Mouse (Mus musculus) Patski (cell line): ENCODE measurements around the gene Ppfia1. TPM values are rescaled to one million over a fixed set of nuclear protein-coding genes. Genes with fewer than 3 reads are reported as not detected.
A peak's percentile ranks its signal among the peaks of the same experiment; 100 is the strongest.

Experiments used
- ATAC-seq: fragments of 100-300 bp; one replicate; pipeline ENCODE4 v1.8.0; 2021
- CTCF ChIA-PET: fragments of 350-600 bp; sonication (Branson Sonifier 250); formaldehyde crosslinking; loops from one replicate; lab custom pipeline; 2022; ENCODE audit warnings: inconsistent platforms; lab: Charles Lee
- POLR2A ChIA-PET: fragments of 350-600 bp; sonication (Branson Sonifier 250); formaldehyde crosslinking; loops from one replicate; lab custom pipeline; 2022; ENCODE audit warnings: antibody characterized with exemption, inconsistent platforms; lab: Charles Lee
- DNase-seq: peaks from one replicate; pipeline ENCODE4 v3.0.0-alpha.2; 2011; ENCODE audit warnings: low read depth, low spot score
- H3K27me3 ChIP-seq: fragments of 371-371 bp; one replicate; pipeline ENCODE4 v1.5.1; 2021
- CTCF ChIP-seq: fragments of 100-300 bp; IDR thresholded peaks from one replicate; pipeline ENCODE4 v1.5.1; 2021
- in situ Hi-C: fragments of 300-500 bp; cut with MboI; formaldehyde crosslinking; loops from 3 replicates; pipeline ENCODE4 v1.11.1; 2018; ENCODE audit warnings: low pct_unique_long_range_greater_than_20kb, mixed read lengths
- polyA plus RNA-seq: library from polyadenylated mRNA; unstranded; gene quantifications from one replicate; pipeline ENCODE4 v1.2.3, GENCODE M21; 2021

The Ppfia1 gene
- polyA plus RNA-seq, 1 experiment from 2014 or later: 73.4 TPM

- H3K27me3 ChIP-seq: no peaks in the 10 kb centered on the region
- CTCF ChIA-PET: interaction anchor here (1.1 kb wide), 1 partner anchor 43 kb away, joined by 3 read pairs; no protein-coding TSS in a partner anchor
- in situ Hi-C loops: no loop called here
- ATAC-seq (no peak), DNase-seq (no peak)
- no peak for TF ChIP-seq CTCF
- POLR2A ChIA-PET: no interaction called here
Observed at GRCm38 (mm10) chr7:144506807-144507206, 46.7 kb downstream of the Ppfia1 start.

DNA sequence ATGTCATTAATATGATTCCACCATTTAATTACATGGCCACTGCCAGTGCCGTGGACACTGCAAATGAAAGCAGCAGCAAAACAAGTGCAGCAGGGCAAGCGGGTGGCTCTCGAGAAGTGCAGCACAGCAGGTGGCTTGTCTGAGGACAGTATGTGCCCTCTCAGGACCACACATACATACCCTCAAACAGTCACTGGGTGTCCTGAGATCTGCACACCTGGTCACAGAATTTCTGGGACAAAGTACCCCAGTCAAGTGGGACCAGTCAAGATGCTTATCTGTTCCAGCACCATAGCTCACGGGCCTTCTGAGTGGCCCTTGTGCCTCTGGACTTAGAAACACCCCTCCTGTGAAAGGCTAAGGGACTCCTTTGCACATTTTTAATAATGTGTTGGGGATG, 49.6 kb downstream of the Ppfia1 start:
- ChIA-PET CTCF (interaction anchor here (0.8 kb wide), 1 partner anchor 47 kb away, joined by 4 read pairs; no protein-coding TSS in a partner anchor), POLR2A (interaction anchor here (0.8 kb wide), 1 partner anchor 12 kb away, joined by 3 read pairs; no protein-coding TSS in a partner anchor)
- DNase-seq (no peak), ATAC-seq (no peak)
- TF ChIP-seq CTCF: no peak
- no peaks in the 10 kb centered on the region for H3K27me3 ChIP-seq
- in situ Hi-C loops: no loop called here

GRCm38 (mm10) chr7:144492931-144493330, 60.6 kb downstream of the Ppfia1 start:
- DNase-seq: no peak
- in situ Hi-C loops: no loop called here
- CTCF ChIA-PET: interaction anchor here (1.1 kb wide), 1 partner anchor 17 kb away, joined by 3 read pairs; no protein-coding TSS in a partner anchor
- no peaks in the 10 kb centered on the region for H3K27me3 ChIP-seq
- POLR2A ChIA-PET: no interaction called here
- ATAC-seq: no peak
- TF ChIP-seq CTCF: no peak

GRCm38 (mm10) chr7:144490201-144490873, 63.2 kb downstream of the Ppfia1 start:
- in situ Hi-C loops: no loop called here
- no peak for ATAC-seq

DNA sequence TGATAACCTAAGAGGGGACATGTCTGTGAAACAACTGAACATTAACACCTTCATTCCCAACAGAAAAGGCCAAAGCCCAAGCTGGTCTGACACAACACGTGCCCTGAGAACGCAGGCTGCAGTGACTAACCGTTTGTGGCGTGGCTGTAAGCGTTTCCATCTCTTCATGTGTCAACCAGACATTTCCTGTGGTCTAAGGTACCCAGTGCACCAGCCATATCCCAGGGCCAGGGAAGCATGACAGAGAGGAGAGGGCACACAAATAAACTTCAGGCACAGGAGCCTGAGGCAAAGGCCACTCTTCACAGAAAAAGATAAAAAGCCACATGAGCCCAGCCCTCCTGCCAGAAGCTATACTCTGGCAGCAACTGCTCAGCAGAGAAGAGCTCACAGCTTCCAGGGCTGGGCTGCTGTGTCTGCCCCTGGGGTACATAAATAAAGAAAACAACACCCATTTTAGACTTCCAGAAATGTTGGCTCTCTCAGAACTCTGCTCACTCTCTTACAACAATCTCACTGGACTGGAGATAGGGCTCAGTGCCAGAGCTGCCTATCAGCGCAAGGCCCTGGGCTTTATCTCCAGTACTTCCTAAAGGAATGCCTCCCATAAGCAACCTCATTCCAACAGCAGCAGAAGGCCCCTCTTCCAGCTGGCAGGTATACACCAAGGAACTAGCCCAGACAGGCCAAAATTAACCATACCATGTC, 64.3 kb downstream of the Ppfia1 start:
- in situ Hi-C loops: no loop called here
- peak; percentile 42 for DNase-seq
- ATAC-seq: peak; percentile 63
- CTCF ChIA-PET: interaction anchor here (1.5 to 1.6 kb wide), 2 partner anchors 9 to 13 kb away, joined by 3 to 4 read pairs; no protein-coding TSS in a partner anchor
- no peaks in the 10 kb centered on the region for H3K27me3 ChIP-seq
- POLR2A ChIA-PET: interaction anchor here (1.1 kb wide), 1 partner anchor 90 kb away, joined by 3 read pairs; no protein-coding TSS in a partner anchor
- TF ChIP-seq CTCF: no peak

More at GRCm38 (mm10) chr7:144490201-144490873, 63.2 kb downstream of the Ppfia1 start:
- no peaks in the 10 kb centered on the region for H3K27me3 ChIP-seq
- ChIA-PET POLR2A (no interaction called here), CTCF (interaction anchor here (0.8 to 1.6 kb wide), 3 partner anchors 10 to 17 kb away, joined by 3 to 4 read pairs (median 3); no protein-coding TSS in a partner anchor)
- TF ChIP-seq CTCF: no peak
- DNase-seq: no peak

DNA sequence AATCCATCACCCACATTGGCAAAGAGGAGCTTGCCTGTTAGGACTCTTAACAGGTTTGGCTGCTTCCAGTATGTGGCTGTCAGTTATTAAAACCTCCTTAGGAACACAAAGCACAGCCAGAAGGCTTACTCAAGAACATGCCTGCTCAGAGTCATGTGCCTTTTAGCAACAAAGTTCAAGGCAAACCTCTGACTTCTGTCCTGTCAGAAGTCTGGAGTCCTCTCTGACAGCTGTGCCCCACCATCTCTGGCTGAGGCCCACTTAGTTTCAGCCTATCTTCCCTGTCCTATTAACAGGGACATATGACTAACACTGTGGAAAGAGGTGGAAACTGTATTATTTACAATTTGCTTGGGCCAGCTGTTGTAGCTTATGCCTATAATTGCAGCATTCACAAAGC, 73.2 kb downstream of the Ppfia1 start:
- no peak for DNase-seq
- CTCF ChIA-PET: interaction anchor here (0.9 kb wide), 1 partner anchor 9 kb away, joined by 3 read pairs; no protein-coding TSS in a partner anchor
- in situ Hi-C loops: no loop called here
- H3K27me3 ChIP-seq: no peaks in the 10 kb centered on the region
- POLR2A ChIA-PET: no interaction called here
- no peak for TF ChIP-seq CTCF
- no peak for ATAC-seq

GRCm38 (mm10) chr7:144479569-144479968, 74.0 kb downstream of the Ppfia1 start:
- no peaks in the 10 kb centered on the region for H3K27me3 ChIP-seq
- DNase-seq (no peak), ATAC-seq (no peak)
- CTCF ChIA-PET: no interaction called here
- POLR2A ChIA-PET: no interaction called here
- no peak for TF ChIP-seq CTCF
- in situ Hi-C loops: no loop called here

- CTCF ChIA-PET: interaction anchor here (1.3 to 1.6 kb wide), 2 partner anchors 17 to 105 kb away, joined by 3 to 4 read pairs; no protein-coding TSS in a partner anchor
Observed at GRCm38 (mm10) chr7:144475741-144476140, 77.8 kb downstream of the Ppfia1 start.

DNA sequence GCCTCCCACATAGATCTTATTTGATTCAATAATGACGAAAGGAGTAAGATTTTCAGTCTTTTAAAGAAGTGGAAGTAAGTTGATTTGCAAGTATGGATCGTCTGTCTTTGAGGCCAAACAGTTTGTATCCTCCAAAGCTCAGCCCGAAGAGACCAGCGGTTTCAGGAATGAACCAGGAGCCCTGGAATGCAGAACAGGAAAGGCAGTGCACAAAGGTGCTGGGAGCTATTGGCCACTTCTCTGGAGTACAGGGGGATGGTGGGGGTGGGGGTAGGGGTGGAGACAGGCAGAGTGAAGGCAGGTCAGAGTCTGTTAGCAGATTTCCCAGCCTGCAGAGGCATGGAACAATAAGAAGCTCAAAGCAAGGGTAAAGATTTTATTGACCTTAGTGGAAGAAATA, 80.0 kb downstream of the Ppfia1 start:
- in situ Hi-C loops: loop anchor here (5.0 kb wide), 1 partner anchor 109 kb away; the partner anchor contains the start of gene Fadd
- DNase-seq: no peak
- ATAC-seq: no peak
- TF ChIP-seq CTCF: no peak
- no peaks in the 10 kb centered on the region for H3K27me3 ChIP-seq
- CTCF ChIA-PET: no interaction called here
- POLR2A ChIA-PET: interaction anchor here (1.2 kb wide), 1 partner anchor 108 kb away, joined by 5 read pairs; the partner anchor contains the start of gene Fadd

More at GRCm38 (mm10) chr7:144475741-144476140, 77.8 kb downstream of the Ppfia1 start:
- TF ChIP-seq CTCF: no peak
- ATAC-seq (peak; percentile 40), DNase-seq (peak; percentile 71)
- no peaks in the 10 kb centered on the region for H3K27me3 ChIP-seq
- POLR2A ChIA-PET: interaction anchor here (0.7 kb wide), 1 partner anchor 105 kb away, joined by 3 read pairs; no protein-coding TSS in a partner anchor
- in situ Hi-C loops: no loop called here

GRCm38 (mm10) chr7:144471103-144471502, 82.4 kb downstream of the Ppfia1 start:
- DNase-seq (no peak), ATAC-seq (no peak)
- CTCF ChIA-PET: interaction anchor here (1.4 kb wide), 1 partner anchor 10 kb away, joined by 3 read pairs; no protein-coding TSS in a partner anchor
- POLR2A ChIA-PET: interaction anchor here (0.9 kb wide), 1 partner anchor 10 kb away, joined by 3 read pairs; no protein-coding TSS in a partner anchor
- TF ChIP-seq CTCF: no peak
- in situ Hi-C loops: loop anchor here (5.0 kb wide), 1 partner anchor 111 kb away; the partner anchor contains the start of gene Fadd
- H3K27me3 ChIP-seq: no peaks in the 10 kb centered on the region
